Mouse (Mus musculus) MEL (cell line): Measurements from ENCODE around the gene Nlrc4.

Source experiments
- BHLHE40 ChIP-seq: IDR thresholded peaks from 2 replicates; pipeline ENCODE4 v1.6.1; 2012; ENCODE audit warnings: low read depth, mild to moderate bottlenecking, inconsistent platforms, low read length, improper control_type of control experiment, borderline replicate concordance
- CHD1 ChIP-seq: IDR thresholded peaks from 2 replicates; pipeline ENCODE4 v1.6.1; 2012; ENCODE audit warnings: low read depth, mild to moderate bottlenecking, inconsistent platforms, low read length, improper control_type of control experiment
- CTCF ChIP-seq, 3 experiments: IDR thresholded peaks in 2 of 3; conservative IDR thresholded peaks in 1 of 3; 2 replicates each; pipeline ENCODE4 v1.5.1; 2011 to 2012; ENCODE audit warnings: low read length in 3 of 3, low read depth in 2 of 3, mild to moderate bottlenecking in 2 of 3, improper control_type of control experiment in 1 of 3, inconsistent platforms in 1 of 3, mixed read lengths in 1 of 3, moderate library complexity in 1 of 3; ENCODE audit not compliant: control insufficient read depth in 1 of 3, insufficient read depth in 1 of 3, poor library complexity in 1 of 3, severe bottlenecking in 1 of 3
- EP300 ChIP-seq, 2 experiments: IDR thresholded peaks; 2 replicates each; pipeline ENCODE4 v1.6.1; 2011; ENCODE audit warnings: improper control_type of control experiment in 2 of 2, low read length in 2 of 2, low read depth in 1 of 2, mild to moderate bottlenecking in 1 of 2
- MAX ChIP-seq: IDR thresholded peaks from 2 replicates; pipeline ENCODE4 v1.6.1; 2011; ENCODE audit warnings: low read length, improper control_type of control experiment
- MAZ ChIP-seq: IDR thresholded peaks from 2 replicates; pipeline ENCODE4 v1.6.1; 2012; ENCODE audit warnings: low read depth, mild to moderate bottlenecking, inconsistent platforms, low read length, improper control_type of control experiment
- POLR2A ChIP-seq, 2 experiments: IDR thresholded peaks; 2 replicates each; pipeline ENCODE4 v1.6.1; 2011 to 2012; ENCODE audit warnings: low read length in 2 of 2, mild to moderate bottlenecking in 2 of 2, control low read depth in 1 of 2, improper control_type of control experiment in 1 of 2, low read depth in 1 of 2, moderate library complexity in 1 of 2; ENCODE audit not compliant: control insufficient read depth in 1 of 2, insufficient read depth in 1 of 2, poor library complexity in 1 of 2
- POLR2AphosphoS2 ChIP-seq: IDR thresholded peaks from 2 replicates; pipeline ENCODE4 v1.6.1; 2011; ENCODE audit warnings: low read length, improper control_type of control experiment
- TCF12 ChIP-seq: IDR thresholded peaks from 2 replicates; pipeline ENCODE4 v1.6.1; 2014; ENCODE audit warnings: low read depth, mild to moderate bottlenecking, inconsistent platforms, low read length, improper control_type of control experiment, moderate library complexity
- UBTF ChIP-seq: IDR thresholded peaks from 2 replicates; pipeline ENCODE4 v1.6.1; 2012; ENCODE audit warnings: low read depth, mild to moderate bottlenecking, inconsistent platforms, low read length, improper control_type of control experiment, moderate library complexity, borderline replicate concordance; ENCODE audit not compliant: insufficient read depth
- ZC3H11A ChIP-seq: IDR thresholded peaks from 2 replicates; pipeline ENCODE4 v1.6.1; 2012; ENCODE audit warnings: low read depth, mild to moderate bottlenecking, inconsistent platforms, low read length, improper control_type of control experiment

- TF ChIP-seq POLR2A (IDR thresholded peaks at IDR 0.05; ENCODE audit: control insufficient read depth in 1 of 2, insufficient read depth in 1 of 2, low read depth in 1 of 2, low read length in 2 of 2, poor library complexity in 1 of 2): no peak
- TF ChIP-seq POLR2AphosphoS2: no peak
- TF ChIP-seq CTCF (IDR thresholded peaks at IDR 0.05 in 2 of 3, conservative IDR thresholded peaks at IDR 0.05 in 1 of 3; ENCODE audit: control insufficient read depth in 1 of 3, insufficient read depth in 1 of 3, low read depth in 2 of 3, low read length in 3 of 3, poor library complexity in 1 of 3, severe bottlenecking in 1 of 3): no peak
- no peak for TF ChIP-seq TCF12
- TF ChIP-seq EP300 (IDR thresholded peaks at IDR 0.05; ENCODE audit: low read depth in 1 of 2, low read length in 2 of 2): no peak
- TF ChIP-seq ZC3H11A: no peak
- TF ChIP-seq BHLHE40: no peak
- no peak for TF ChIP-seq CHD1
- no peak for TF ChIP-seq MAX
- no peak for TF ChIP-seq MAZ
- no peak for TF ChIP-seq UBTF
These were observed 30.9 kb upstream of the Nlrc4 start for GRCm38 (mm10) chr17:74489901-74490220.
